Mouse (Mus musculus) embryo, embryonic 9.5 days (tissue): Measurements from ENCODE around the gene Skida1.

Experiments used
- DNase-seq: peaks from one replicate; pipeline ENCODE4 v3.0.0-alpha.2; 2017; ENCODE audit errors: extremely low spot score

The Skida1 gene

GRCm38 (mm10) chr2:18055016-18055928 lies 6.4 kb upstream of the Skida1 start, which contains the start of gene Mllt10:
TSS of gene Mllt10 (plus strand) at chr2:18055237.
- DNase-seq = peak; percentile 71

GRCm38 (mm10) chr2:18053951-18054530 lies 5.2 kb upstream of the Skida1 start:
- DNase-seq = peak; percentile 42

- peak; percentile 70 for DNase-seq
These were observed 4.5 kb upstream of the Skida1 start for GRCm38 (mm10) chr2:18053243-18053950.

- peak; percentile 12 for DNase-seq
These were observed 3.7 kb upstream of the Skida1 start for GRCm38 (mm10) chr2:18052581-18052980.

- no peak for DNase-seq
These were observed 3.0 kb upstream of the Skida1 start for GRCm38 (mm10) chr2:18051831-18052170.

GRCm38 (mm10) chr2:18051026-18051830 lies 2.4 kb upstream of the Skida1 start:
- peak; percentile 64 for DNase-seq

- peak; percentile 69 for DNase-seq
These were observed 1.7 kb upstream of the Skida1 start for GRCm38 (mm10) chr2:18050541-18050985.

GRCm38 (mm10) chr2:18050018-18050417 lies 1.2 kb upstream of the Skida1 start:
- no peak for DNase-seq

GRCm38 (mm10) chr2:18049279-18049821 lies 499 bp upstream of the Skida1 start:
- peak; percentile 73 for DNase-seq

GRCm38 (mm10) chr2:18047646-18048452 lies 1.0 kb downstream of the Skida1 start:
- peak; percentile 80 for DNase-seq

- DNase-seq = peak; percentile 74
These were observed 1.8 kb downstream of the Skida1 start for GRCm38 (mm10) chr2:18046758-18047645.

- DNase-seq = peak; percentile 51
These were observed 2.7 kb downstream of the Skida1 start for GRCm38 (mm10) chr2:18046186-18046585.

- DNase-seq = peak; percentile 50
These were observed 3.1 kb downstream of the Skida1 start for GRCm38 (mm10) chr2:18045781-18046181.

- peak; percentile 50 for DNase-seq
These were observed 3.6 kb downstream of the Skida1 start for GRCm38 (mm10) chr2:18045143-18045780.

GRCm38 (mm10) chr2:18041199-18041885 lies 7.5 kb downstream of the Skida1 start:
- peak; percentile 87 for DNase-seq

GRCm38 (mm10) chr2:18040347-18041160 lies 8.3 kb downstream of the Skida1 start:
- peak; percentile 80 for DNase-seq

- peak; percentile 81 for DNase-seq
These were observed 9.1 kb downstream of the Skida1 start for GRCm38 (mm10) chr2:18039566-18040290.
